Mouse (Mus musculus): ENCODE measurements around the gene Plscr3. TPM values are rescaled to one million over a fixed set of nuclear protein-coding genes. Genes with fewer than 3 reads are reported as not detected.

Plscr3 gene
- total and polyA plus RNA-seq, 3 experiments = 4.6 to 26.0 TPM; not detected in 1

- peaks cover 11 to 49% of the 10 kb centered on the region in 2 experiments for H3K4me1 ChIP-seq (ENCODE audit: control insufficient read depth in 1 of 2, insufficient read depth in 2 of 2, low read length in 2 of 2)
- H3K27me3 ChIP-seq (ENCODE audit: control insufficient read depth in 1 of 2, insufficient read depth in 2 of 2, low read length in 2 of 2) = no peaks in the 10 kb centered on the region
- peak overlapping the region; percentile 21 to 40 for H3K4me3 ChIP-seq (ENCODE audit: control insufficient read depth in 1 of 2, insufficient read depth in 1 of 2, low read depth in 2 of 2, low read length in 2 of 2)
- no peaks in the 10 kb centered on the region for H3K9me3 ChIP-seq (replicated peaks; ENCODE audit: insufficient read depth, low read length)
- 0 out of 2 replicates have a peak overlapping the region, but pooled peaks have one; percentile 18 for H3K27ac ChIP-seq (ENCODE audit: control insufficient read depth, low read depth, low read length)
- no peaks in the 10 kb centered on the region for H3K79me2 ChIP-seq (ENCODE audit: control insufficient read depth, insufficient read depth, low read length, poor library complexity)
- H3K36me3 ChIP-seq (ENCODE audit: control insufficient read depth in 1 of 2, insufficient read depth in 2 of 2, low read length in 2 of 2) = peaks cover 0 to 29% of the 10 kb centered on the region in 2 experiments; a peak in 2 of 4 replicates
- peak overlapping the region; percentile 35 for H3K9ac ChIP-seq (ENCODE audit: control insufficient read depth, low read depth, low read length, poor library complexity, severe bottlenecking)
- peak; percentile 87 for DNase-seq (ENCODE audit: low read depth, low spot score)
- TF ChIP-seq NELFE (IDR thresholded peaks at IDR 0.05; ENCODE audit: low read depth, low read length) = peak; percentile 23; the same call in 1 of the 2 replicates
- no peak for TF ChIP-seq TAL1 (IDR thresholded peaks at IDR 0.05; ENCODE audit: low read length)
- no peak for TF ChIP-seq POLR2AphosphoS5 (IDR thresholded peaks at IDR 0.05; ENCODE audit: borderline replicate concordance, low read depth, low read length)
- 0 out of 2 replicates have a peak, but pooled peaks have one; percentile 25 for TF ChIP-seq RCOR1 (IDR thresholded peaks at IDR 0.05; ENCODE audit: low read depth, low read length)
- TF ChIP-seq RAD21 (IDR thresholded peaks at IDR 0.05; ENCODE audit: low read depth, low read length) = peak; percentile 4; the same call in 1 of the 2 replicates
- no peak for TF ChIP-seq USF1 (IDR thresholded peaks at IDR 0.05; ENCODE audit: low read depth, low read length)
- no peak for TF ChIP-seq HCFC1 (IDR thresholded peaks at IDR 0.05; ENCODE audit: low read depth, low read length)
- no peak for TF ChIP-seq MAFK (IDR thresholded peaks at IDR 0.05; ENCODE audit: borderline replicate concordance, low read depth, low read length)
- no peak for TF ChIP-seq UBTF (IDR thresholded peaks at IDR 0.05; ENCODE audit: borderline replicate concordance, insufficient read depth, low read depth, low read length)
- TF ChIP-seq GATA1 (IDR thresholded peaks at IDR 0.05; ENCODE audit: low read depth, low read length) = peak; percentile 54
- no peak for TF ChIP-seq MYC (IDR thresholded peaks at IDR 0.05; ENCODE audit: low read depth, low read length)
- no peak for TF ChIP-seq E2F4 (IDR thresholded peaks at IDR 0.05; ENCODE audit: borderline replicate concordance, low read depth, low read length)
- no peak for TF ChIP-seq MYB (IDR thresholded peaks at IDR 0.05; ENCODE audit: low read depth, low read length)
- TF ChIP-seq CTCF (IDR thresholded peaks at IDR 0.05 in 2 of 3, conservative IDR thresholded peaks at IDR 0.05 in 1 of 3; ENCODE audit: control insufficient read depth in 1 of 3, insufficient read depth in 1 of 3, low read depth in 2 of 3, low read length in 3 of 3, poor library complexity in 1 of 3, severe bottlenecking in 1 of 3) = no peak
- no peak for TF ChIP-seq ZC3H11A (IDR thresholded peaks at IDR 0.05; ENCODE audit: low read depth, low read length)
- TF ChIP-seq MAZ (IDR thresholded peaks at IDR 0.05; ENCODE audit: low read depth, low read length) = no peak
- no peak for TF ChIP-seq CHD1 (IDR thresholded peaks at IDR 0.05; ENCODE audit: low read depth, low read length)
- no peak for TF ChIP-seq CHD2 (IDR thresholded peaks at IDR 0.05; ENCODE audit: low read length)
- TF ChIP-seq MEF2A (IDR thresholded peaks at IDR 0.05; ENCODE audit: extremely low read depth, insufficient replicate concordance, low read depth, low read length, poor library complexity, severe bottlenecking) = no peak
- TF ChIP-seq ZNF384 (IDR thresholded peaks at IDR 0.05; ENCODE audit: low read depth, low read length) = no peak
- no peak; a peak in 1 of 4 replicates for TF ChIP-seq POLR2A (IDR thresholded peaks at IDR 0.05; ENCODE audit: control insufficient read depth in 1 of 2, insufficient read depth in 1 of 2, low read depth in 1 of 2, low read length in 2 of 2, poor library complexity in 1 of 2)
- no peak for TF ChIP-seq ZMIZ1 (IDR thresholded peaks at IDR 0.05; ENCODE audit: low read depth, low read length)
- no peak; the same call in 1 of the 2 replicates for TF ChIP-seq KAT2A (conservative IDR thresholded peaks at IDR 0.05; ENCODE audit: low read depth, low read length)
- peak; percentile 23; the same call in 1 of the 2 replicates for TF ChIP-seq SMC3 (IDR thresholded peaks at IDR 0.05; ENCODE audit: low read depth, low read length)
- TF ChIP-seq TCF12 (IDR thresholded peaks at IDR 0.05; ENCODE audit: low read depth, low read length) = 0 out of 2 replicates have a peak, but pooled peaks have one; percentile 18
- peak; percentile 45; the same call in 1 of the 2 replicates for TF ChIP-seq TBP (IDR thresholded peaks at IDR 0.05; ENCODE audit: low read depth, low read length)
- peak; percentile 16; the same call in 1 of the 2 replicates for TF ChIP-seq MXI1 (IDR thresholded peaks at IDR 0.05; ENCODE audit: low read depth, low read length)
- no peak for TF ChIP-seq ELF1 (IDR thresholded peaks at IDR 0.05; ENCODE audit: low read depth, low read length)
- TF ChIP-seq BHLHE40 (IDR thresholded peaks at IDR 0.05; ENCODE audit: borderline replicate concordance, low read depth, low read length) = no peak
- TF ChIP-seq EP300 (IDR thresholded peaks at IDR 0.05; ENCODE audit: low read depth in 1 of 2, low read length in 2 of 2) = peak in 1 of 2 experiments; percentile 25; a peak in 1 of 4 replicates
- no peak for TF ChIP-seq POLR2AphosphoS2 (IDR thresholded peaks at IDR 0.05; ENCODE audit: low read length)
- no peak for TF ChIP-seq JUND (IDR thresholded peaks at IDR 0.05; ENCODE audit: low read depth, low read length)
- TF ChIP-seq NRF1 (IDR thresholded peaks at IDR 0.05; ENCODE audit: insufficient read depth, low read depth, low read length, poor library complexity, severe bottlenecking) = no peak
- 0 out of 2 replicates have a peak, but pooled peaks have one; percentile 9 for TF ChIP-seq ETS1 (IDR thresholded peaks at IDR 0.05; ENCODE audit: low read depth, low read length)
- no peak for TF ChIP-seq MAX (IDR thresholded peaks at IDR 0.05; ENCODE audit: low read length)
- no peak; the same call in none of the 2 replicates for TF ChIP-seq SIN3A (IDR thresholded peaks at IDR 0.05; ENCODE audit: low read length)
- TF ChIP-seq USF2 (IDR thresholded peaks at IDR 0.05; ENCODE audit: borderline replicate concordance in 1 of 2, insufficient read depth in 1 of 2, low read depth in 1 of 2, low read length in 2 of 2) = no peak
Measured at GRCm38 (mm10) chr11:69876186-69876585, 30.0 kb downstream of the Plscr3 start.

All from MEL (cell line).